Mouse (Mus musculus) erythroid progenitor cell, adult 5-6 weeks (primary cell): Measurements from ENCODE around the gene Opcml. TPM values are rescaled to one million over a fixed set of nuclear protein-coding genes. Genes with fewer than 3 reads are reported as not detected.

Source experiments
- ATAC-seq: replicated peaks from 2 replicates; pipeline ENCODE4 v1.8.0; 2016; ENCODE audit warnings: moderate number of reproducible peaks, mild to moderate bottlenecking, moderate TSS enrichment, inconsistent platforms; ENCODE audit not compliant: poor library complexity, low FRiP score, severe bottlenecking
- total RNA-seq, 2 experiments: library from RNA; stranded (forward) in 1 of 2; stranded (reverse) in 1 of 2; fragments of 150-400 nt in 1 of 2; fragments of 186-747, 209-891 nt in 1 of 2; gene quantifications; 2 replicates each; pipeline versions ENCODE4 v1.2.3 to v1.2.4; 2015 to 2017; ENCODE audit warnings: low replicate concordance in 2 of 2

Gene Opcml
- total RNA-seq, 2 experiments from 2014 or later = not detected

DNA sequence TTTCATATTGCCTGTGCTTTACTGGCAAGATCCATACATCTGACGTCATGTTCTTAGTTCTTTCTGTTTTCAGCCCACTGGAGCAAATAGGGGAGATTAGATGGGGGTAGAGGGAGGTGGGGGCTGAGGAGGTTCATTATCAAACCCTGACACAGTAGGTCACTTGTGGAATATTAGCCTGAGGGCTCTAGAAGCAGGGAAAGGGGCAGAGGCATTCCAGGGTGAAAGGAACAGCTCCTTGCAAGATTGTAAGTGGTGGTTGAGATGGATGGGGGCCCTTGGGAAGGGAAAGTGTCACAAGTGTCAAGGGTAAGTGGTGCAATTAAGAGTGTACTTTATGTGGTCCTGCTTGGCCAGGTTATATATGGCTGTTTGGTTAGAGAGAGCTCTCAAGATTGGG is 338.2 kb downstream of the Opcml start:
- no peak for ATAC-seq

DNA sequence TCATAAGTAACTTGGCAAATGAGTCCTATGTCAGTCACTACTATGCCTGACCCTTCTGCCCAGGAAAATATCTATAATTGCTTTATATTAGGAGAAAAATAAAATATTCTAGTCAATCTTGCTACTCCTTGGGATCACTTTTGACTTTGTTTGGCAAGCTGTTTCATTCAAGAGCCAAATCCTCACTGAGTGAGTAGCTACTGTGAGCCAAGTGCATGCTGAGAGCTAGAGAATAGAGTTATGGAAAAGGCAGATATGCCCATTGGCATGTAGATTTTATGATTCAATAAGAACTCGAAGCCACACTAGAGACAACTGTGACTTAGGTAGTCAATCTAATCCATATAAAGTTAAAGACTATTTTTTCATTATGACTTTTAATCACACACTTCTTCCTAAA is 340.9 kb downstream of the Opcml start:
- no peak for ATAC-seq

DNA sequence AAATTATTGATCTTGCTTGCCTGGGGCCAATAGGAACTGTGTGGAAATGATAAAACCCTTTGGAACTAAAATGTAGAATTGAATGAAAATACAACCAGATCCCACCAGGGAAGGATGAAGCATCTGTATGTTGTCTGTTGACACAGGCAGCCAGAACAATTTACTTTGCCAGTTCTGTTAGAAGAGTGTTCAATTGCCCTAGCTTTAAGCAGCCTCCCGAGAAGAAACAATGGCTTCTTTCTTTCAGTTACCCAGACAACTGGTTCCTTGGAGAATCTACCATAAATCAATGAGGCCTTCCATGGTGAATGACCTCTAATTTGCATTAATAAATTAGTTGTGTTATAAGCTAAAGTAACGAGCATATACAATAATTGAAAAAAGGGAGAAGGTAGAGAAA is 346.0 kb downstream of the Opcml start:
- ATAC-seq = no peak

DNA sequence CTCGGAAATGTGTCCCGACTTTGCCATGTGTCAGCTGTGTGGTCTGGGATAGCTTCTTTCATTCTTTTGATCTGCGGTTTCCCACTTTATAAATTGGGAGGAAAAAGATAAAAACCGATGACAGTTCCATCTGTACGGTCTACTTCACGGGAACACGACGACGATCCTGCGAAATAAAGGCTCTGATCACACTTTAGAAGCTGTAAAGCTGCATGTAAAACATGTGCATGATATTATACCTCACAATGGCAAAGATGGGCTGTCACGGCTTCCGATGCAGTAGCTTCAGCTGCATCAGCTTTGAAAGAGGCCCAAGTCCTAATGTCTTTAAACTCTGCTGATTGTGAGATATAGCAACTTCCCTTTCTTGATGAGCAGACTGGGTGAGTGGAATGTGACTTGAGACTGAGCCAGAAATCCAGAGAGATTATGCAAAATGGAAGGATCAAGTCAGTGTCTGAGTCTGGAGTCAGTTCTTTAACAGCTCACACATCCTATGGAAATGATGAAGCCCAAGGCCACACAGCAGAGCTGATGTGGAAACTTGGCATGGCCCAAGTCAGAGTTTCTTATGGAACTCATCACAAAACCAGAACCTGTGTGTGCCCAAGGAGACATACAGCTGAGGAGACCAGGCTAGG is 349.5 kb downstream of the Opcml start:
- no peak for ATAC-seq

DNA sequence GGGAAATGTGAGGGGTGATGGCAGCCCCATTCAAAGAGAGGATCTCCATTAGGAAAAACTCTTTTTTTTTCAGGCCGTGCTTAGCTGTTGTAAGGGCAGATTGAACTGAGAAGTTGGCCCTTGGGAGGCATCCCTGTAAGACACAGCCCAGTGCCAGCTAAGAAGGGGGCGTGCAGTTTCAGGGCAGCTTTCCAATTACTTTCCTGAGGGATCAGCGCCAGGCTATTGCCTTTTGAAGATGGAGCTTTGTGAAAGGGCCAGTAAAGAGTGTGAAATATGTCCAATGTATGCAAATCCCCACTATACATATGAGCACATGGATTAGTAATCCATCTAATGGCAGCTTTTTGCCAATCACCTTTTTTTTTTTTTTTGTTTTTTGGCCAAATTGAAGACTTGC is 358.9 kb downstream of the Opcml start:
- ATAC-seq = no peak

DNA sequence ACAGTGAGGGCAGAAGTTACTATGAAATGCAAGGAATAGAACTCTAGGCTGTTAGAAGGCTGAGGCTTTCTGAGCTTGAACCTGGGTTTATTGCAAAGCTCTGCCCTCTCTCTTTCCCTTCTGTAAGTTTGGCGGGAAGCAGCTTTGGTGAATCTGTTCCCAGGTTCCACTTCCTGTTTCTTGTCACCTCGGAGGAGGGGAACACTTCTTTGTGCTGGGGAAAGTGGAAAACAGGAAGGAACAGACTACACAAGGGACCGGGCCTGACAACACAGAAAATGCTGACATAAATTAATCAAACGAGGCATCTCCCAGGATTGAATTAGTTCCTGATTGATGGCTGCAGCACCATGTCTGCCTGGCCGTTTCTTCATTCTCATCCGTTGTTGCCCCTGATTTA is 363.2 kb downstream of the Opcml start:
- no peak for ATAC-seq

DNA sequence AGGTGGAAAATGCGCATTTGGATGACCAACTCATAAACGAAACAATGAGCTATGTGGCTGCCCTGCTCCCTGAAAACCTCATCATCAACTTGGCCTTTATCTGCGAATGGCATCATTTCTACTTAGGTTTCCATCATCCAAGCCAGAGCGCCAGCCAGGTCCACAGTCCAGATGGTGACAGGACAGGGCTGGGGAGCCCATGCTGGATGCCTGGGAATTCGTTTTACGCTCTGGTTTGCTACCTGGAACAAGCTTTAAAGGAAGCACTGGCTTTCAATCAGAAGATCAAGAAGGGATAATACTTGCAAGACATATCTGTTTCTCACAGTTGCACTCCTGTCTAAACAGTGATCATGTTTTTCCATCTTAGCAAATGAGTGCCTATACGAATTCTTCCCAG is 366.5 kb downstream of the Opcml start:
- ATAC-seq = no peak

DNA sequence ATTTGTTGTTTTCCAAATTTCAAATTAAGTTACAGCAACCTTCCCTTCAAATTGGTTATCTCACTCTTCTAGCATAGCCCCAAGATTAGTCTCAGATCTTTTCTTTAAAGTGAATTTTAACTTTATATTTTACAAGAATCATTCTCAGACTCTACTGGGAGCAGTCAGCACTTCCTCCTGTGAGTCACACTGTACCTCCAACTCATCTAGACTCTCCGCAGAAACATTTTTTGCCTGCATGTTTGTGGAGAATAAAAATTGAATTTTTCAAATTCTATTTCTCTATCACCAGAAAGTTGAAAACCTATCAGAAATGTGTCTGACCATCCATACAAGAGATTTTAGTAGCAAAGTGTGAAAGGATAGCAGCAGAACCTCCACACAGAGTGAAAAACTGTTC is 370.4 kb downstream of the Opcml start:
- no peak for ATAC-seq

DNA sequence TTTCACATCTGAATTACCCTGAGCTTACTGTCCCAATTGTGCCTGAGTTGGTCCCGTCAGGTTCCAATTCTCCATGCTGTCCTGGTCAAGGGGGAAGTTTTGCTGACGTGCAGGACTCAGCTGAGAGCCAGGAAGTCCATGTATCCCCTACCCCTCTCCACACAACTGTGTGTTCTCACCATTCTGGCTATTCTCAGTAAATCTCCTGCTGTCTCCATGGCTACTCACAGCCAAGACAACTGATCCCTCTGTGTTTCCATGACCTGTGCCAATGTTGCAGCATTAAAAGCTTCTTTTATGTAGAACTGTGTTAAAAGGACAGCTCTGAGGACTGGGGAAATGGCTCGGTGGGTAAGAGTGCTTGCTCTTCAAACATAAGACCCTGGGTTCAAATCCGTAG is 373.4 kb downstream of the Opcml start:
- no peak for ATAC-seq

DNA sequence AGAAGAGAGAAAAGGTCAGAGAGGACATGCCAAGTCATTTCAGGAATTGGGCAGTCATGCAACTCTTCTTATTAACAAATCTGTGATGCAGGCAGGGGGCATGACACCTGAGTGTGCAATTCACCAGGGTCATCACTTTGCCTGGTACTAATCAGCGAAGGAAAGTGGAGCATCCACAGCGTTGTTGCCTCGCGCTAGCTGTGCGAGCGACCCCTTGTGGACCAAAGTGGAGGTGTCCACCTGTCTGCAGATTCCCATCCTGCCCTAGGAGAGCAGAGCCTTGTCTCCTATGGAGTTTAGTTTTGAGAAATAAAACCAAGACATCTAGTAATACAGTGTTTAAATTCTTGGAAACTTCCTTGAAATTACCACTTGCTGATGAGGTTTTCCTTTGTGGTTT is 381.3 kb downstream of the Opcml start:
- ATAC-seq = no peak

DNA sequence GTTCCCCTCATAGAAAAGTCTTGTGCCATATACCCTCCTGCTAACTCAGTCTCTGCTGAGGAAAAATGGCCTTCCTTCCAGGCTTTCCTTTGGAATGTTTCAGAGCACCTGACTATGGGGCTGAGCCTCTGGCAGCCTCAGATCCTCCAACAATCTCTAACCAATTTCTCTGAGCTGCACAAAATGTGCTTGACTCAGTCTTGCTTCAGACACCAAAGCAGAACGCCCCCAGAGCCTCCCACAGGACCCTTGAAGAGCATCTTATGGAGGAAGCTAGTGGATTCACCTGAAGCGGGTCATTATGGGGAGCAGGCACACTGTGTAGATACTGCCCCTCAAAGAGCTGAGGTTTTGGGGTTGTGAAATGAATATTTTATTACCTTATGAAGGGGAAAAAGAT is 386.5 kb downstream of the Opcml start:
- ATAC-seq = no peak

DNA sequence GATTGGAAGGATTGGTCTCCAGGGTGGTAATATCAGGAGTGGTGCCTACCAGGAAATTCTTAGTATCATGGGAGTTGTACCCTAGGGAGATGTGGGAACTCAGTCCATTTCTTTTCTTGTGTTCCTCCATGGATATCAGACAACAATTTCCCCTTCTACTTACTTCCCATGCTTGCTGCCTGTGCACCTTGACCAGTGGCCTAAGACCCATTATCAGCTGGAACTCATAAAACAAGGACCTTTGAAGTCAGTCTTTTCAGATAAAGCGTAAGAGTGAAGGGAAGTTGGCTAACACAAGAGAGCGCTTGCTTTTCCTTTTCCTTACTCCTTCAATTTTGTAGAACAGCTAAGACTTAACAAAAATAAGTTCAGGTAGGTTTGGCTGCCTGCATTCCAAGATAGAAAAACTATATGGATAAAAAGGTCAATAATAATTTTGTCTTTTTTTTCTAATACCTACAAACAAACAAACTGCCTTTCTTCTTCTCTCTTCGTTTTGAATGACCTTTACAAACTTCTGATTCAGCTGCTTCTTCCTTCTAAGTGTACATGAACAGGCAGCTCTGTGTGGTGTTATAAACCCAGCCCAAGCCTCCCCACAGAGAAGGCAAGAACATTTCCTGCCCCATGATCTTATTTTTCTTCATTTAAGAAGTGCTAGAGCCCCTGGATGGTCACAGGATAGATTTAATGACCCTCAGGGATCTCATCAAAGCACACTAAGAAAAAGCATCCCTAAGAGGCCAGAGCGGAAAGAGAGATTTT is 387.7 kb downstream of the Opcml start:
- ATAC-seq = no peak

DNA sequence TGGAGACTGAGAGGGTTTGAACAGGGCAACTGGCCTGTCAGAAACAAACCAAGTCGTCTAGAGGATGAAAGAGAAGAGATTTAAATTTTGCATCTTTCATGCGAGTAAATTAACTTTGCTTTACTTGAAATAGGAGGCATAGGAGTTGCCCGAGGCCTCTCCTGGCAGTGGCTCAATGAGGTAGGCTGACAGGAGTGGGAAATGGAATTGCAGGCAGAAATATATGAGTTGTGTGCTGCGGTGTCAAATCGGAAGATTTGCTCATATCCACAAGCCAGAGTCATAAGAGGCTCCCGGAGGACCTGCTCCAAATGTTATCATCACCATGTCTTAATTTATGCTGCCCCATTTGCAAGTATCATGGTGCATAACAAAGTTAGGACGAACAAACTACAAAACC is 391.3 kb downstream of the Opcml start:
- no peak for ATAC-seq

DNA sequence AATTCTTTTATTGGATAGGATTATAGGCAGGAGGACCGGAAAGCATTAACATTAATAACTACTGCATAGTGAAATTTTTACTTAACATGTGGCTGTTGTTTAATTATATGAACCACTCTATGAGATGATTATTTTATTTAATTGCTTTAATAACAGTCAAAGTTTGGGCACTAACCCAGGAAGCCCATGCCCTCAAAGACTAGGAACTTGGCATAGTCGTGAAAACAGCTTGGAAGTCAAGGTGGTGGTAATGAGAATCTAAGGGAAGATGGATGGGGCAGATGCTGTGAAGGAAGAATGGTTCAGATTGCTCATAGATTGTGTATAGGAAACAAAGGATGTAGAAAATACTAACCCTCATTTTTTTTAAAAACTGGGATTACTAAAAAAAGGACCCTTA is 399.7 kb downstream of the Opcml start:
- ATAC-seq = no peak

DNA sequence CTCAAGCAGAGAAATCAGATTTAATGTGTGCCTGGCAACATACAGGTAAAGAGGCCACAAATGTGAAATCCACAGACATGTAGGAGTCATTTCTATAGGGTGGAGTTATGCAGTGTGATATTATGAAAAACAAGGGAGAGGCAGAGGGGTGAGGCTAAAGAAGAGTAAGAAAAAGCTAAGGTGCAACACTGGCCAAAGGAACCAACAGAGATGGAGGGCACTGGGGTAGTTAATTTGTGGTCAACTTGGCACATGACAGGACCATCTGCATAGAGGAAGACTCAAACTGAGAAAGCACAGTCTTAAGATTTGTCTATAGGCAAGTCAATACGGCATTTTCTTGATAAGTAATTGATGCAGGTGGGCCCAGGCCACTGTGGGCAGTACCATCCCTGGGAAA is 400.2 kb downstream of the Opcml start:
- no peak for ATAC-seq

DNA sequence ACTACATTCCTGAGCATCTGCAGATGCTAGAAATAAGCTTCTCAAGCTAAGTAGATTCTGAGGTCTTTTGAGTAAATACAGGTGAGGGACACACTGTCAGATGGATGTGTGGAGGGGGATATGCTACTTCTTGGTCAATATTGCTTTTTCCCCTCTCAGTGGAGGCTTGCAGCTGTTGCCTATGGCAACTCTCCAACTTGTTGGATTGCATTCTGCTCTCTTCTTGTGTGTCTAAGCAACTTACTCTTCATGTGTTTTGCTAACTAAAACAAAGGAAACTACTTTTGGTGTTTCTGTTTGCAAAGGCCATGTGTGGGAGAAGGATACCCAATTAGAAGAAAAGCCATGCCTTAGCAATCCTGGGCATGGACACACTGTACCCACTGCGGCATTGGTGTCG is 406.0 kb downstream of the Opcml start:
- no peak for ATAC-seq

DNA sequence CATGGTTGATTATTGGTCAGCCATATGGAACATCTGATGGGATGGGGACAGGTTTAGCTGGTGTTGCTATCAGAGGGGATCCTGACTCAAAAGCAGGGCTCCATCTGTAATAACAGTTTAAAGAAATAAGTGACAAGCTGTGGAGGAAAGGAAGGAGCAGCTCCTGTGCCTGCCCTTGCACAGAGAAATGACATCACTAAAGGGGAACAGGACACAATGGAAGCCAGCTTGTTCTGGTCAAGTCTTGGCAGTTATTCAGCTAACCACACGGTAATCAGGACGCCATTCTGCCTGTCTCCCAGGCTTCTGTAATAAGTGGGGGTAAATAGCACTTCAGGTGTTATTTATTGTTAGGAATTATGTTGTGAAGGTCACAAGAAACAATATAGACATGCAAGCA is 406.5 kb downstream of the Opcml start:
- ATAC-seq = no peak

DNA sequence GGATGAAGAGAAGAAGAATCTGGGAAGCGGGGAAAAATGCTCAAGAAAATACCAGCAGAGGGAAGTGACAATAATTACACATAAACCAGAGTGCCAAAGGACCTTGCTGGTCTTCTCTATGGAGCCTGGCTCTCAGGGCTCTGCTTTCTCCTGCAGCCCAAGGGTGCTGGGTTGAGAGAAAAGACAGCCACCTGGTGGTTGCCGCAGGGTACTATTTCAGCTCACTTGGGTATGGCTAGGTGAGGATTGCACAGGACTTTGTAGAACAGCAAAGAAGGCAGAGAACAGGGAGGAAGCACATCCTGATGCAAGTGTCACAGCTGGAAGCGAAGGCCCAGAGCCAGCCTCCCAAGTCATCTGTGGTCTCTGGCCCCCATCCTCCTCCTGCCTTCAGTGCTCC is 407.1 kb downstream of the Opcml start:
- ATAC-seq = no peak

DNA sequence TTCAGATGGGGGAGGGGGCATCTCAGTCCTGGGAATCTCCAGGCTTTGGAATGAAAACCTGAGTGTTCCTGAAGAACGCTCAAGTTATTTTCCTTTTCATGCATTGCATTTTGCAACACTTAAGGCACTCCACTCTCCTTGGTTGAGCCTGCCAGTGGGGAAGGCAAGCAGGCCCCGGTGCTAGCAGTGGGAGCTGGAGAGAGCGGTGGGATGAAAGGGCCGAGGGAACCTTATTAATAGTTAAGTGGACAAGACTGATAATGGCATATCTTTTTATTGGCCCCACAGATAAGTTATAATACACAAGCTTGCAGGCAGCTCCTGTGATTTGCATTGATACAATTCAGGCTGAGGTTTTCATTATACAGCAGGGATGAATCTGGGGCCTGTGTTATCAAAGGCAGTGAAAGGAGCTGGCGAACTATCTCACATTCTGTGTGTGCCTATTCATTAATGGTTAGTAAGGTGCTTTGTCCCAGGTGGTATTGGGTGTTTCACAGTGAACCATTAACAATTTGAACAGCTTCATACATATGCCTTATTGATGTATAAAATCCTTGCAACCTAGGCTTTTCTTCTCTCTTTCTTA is 407.6 kb downstream of the Opcml start:
- no peak for ATAC-seq

DNA sequence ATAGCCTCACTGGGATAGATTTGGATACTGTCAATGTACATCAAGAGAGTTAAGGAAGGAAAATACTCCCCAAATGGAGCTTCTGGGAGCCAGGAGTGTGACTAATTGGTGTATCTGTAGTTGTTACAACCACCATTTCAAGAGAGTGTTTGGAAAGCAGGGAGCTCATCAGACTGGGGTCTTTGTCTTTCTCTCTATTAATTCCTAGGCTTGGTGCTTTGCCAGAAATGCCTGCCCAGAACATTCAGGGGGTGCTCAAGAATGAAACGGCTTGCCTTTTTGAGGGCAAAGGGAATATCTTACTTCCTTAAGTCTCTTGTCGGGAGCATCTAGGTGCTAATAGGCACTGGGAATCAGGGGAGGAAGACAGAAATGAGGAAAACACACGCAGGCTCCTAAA is 416.9 kb downstream of the Opcml start:
- ATAC-seq = no peak

DNA sequence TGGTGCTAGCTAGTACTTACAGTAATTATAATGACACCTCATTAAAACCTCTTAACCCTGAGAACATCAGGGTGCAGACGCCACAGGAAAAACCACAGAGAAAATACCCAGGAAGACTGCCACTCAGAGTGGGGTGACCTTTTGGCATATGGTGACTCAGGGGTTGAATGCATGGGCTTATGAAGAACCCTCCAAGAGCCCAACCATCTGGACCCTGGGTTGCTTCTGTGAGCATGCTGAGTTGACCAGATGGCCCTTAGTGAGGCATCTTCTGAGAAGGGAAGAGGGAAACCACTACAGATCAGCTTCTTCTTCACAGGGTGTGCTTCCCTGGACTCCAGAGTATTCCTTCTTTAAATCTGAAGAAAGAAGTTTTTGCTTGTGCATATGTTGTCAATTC is 418.1 kb downstream of the Opcml start:
- ATAC-seq = no peak

DNA sequence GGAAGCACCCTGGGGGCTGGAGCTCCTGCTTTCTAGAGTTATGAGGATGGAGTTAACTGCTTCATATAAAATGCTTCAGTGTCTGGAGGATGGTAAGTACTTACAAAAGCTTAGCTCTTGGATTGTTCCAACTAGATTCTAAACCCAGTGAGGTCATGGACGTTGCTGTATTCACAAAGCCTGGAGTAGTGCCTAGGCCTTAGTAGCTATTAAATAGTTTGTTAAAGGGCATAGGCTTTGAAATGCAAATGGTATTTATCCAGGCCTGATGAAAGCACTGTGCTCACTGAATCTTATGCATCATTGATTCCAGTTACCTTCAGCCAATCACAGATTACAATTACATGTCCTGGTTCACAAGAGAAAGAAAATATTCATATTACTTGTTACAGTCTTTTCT is 421.3 kb downstream of the Opcml start:
- ATAC-seq = no peak
